Mouse (Mus musculus) CH12.LX (cell line): Measurements from ENCODE around the gene Uap1.

Experiments
- CTCF ChIP-seq, 2 experiments: IDR thresholded peaks in 1 of 2; conservative IDR thresholded peaks in 1 of 2; 2 replicates each; pipeline ENCODE4 v1.5.1; 2011 to 2012; ENCODE audit warnings: low read depth in 2 of 2, low read length in 2 of 2, improper control_type of control experiment in 1 of 2, inconsistent platforms in 1 of 2, mild to moderate bottlenecking in 1 of 2, moderate library complexity in 1 of 2
- GABPA ChIP-seq: IDR thresholded peaks from 2 replicates; pipeline ENCODE4 v1.6.1; 2012; ENCODE audit warnings: low read depth, low read length, improper control_type of control experiment, inconsistent platforms; ENCODE audit not compliant: insufficient replicate concordance
- MAFK ChIP-seq: IDR thresholded peaks from 2 replicates; pipeline ENCODE4 v1.6.1; 2011; ENCODE audit warnings: low read length, improper control_type of control experiment; ENCODE audit not compliant: insufficient replicate concordance
- MAX ChIP-seq: IDR thresholded peaks from 2 replicates; pipeline ENCODE4 v1.6.1; 2011; ENCODE audit warnings: low read length, improper control_type of control experiment
- POLR2A ChIP-seq: IDR thresholded peaks from 2 replicates; pipeline ENCODE4 v1.6.1; 2011; ENCODE audit warnings: low read depth, mild to moderate bottlenecking, improper control_type of control experiment, low read length
- POLR2AphosphoS2 ChIP-seq: IDR thresholded peaks from 2 replicates; pipeline ENCODE4 v1.6.1; 2011; ENCODE audit warnings: low read depth, low read length, improper control_type of control experiment
- RCOR1 ChIP-seq: conservative IDR thresholded peaks from 2 replicates; pipeline ENCODE4 v1.6.1; 2012; ENCODE audit warnings: low read depth, mild to moderate bottlenecking, inconsistent platforms, low read length, improper control_type of control experiment
- SIN3A ChIP-seq: IDR thresholded peaks from 2 replicates; pipeline ENCODE4 v1.6.1; 2012; ENCODE audit warnings: low read length, improper control_type of control experiment, inconsistent platforms
- SMC3 ChIP-seq: IDR thresholded peaks from 2 replicates; pipeline ENCODE4 v1.6.1; 2011; ENCODE audit warnings: low read depth, low read length, improper control_type of control experiment
- ZMIZ1 ChIP-seq: IDR thresholded peaks from 2 replicates; pipeline ENCODE4 v1.6.1; 2012; ENCODE audit warnings: low read depth, mild to moderate bottlenecking, inconsistent platforms, low read length, improper control_type of control experiment

DNA sequence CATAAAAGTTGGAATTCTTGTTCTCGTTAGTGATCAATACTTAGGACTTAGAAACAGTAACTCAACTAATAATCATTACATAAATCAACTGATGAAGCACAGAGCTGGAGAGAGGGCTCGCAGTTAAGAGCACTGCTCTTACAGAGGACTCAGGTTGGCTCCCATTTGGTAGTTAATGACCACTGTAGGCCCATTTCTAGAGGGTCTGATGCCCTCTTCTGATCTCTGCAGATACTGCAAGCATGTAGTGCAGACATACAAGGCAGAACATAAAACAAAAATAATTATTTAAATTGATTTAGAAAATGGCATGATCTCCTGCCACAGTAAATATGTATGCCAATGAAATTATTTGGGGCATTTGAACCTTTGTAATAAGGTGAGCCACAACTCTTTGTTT, 15.1 kb downstream of the Uap1 start:
- TF ChIP-seq CTCF (conservative IDR thresholded peaks at IDR 0.05 in 1 of 2, IDR thresholded peaks at IDR 0.05 in 1 of 2; ENCODE audit: low read depth in 2 of 2, low read length in 2 of 2) (peak in 1 of 2 experiments; percentile 52; a peak in 2 of 4 replicates), MAFK (no peak), RCOR1 (no peak), POLR2A (no peak), GABPA (no peak), SIN3A (no peak), MAX (no peak), ZMIZ1 (no peak), SMC3 (no peak), POLR2AphosphoS2 (no peak)
